In genomic region chr2:158146971-158147370, GRCm38 (mm10) we compare ENCODE assay signal across 9 mouse cellular contexts. TPM values are rescaled to one million over a fixed set of nuclear protein-coding genes. Genes with fewer than 3 reads are reported as not detected.
A peak's percentile ranks its signal among the peaks of the same experiment; 100 is the strongest.
DNase-seq lines count a peak whose midpoint lies in the region; ATAC-seq and TF ChIP-seq lines count a peak whose summit lies in the region.
"Had no signal": no experiment of that assay in that cellular context is flagged by ENCODE, and none has a peak within 500 bp of the region (broad histone marks: within the 10 kb centered on the region; RNA-seq: fewer than 3 reads in every experiment).

No protein-coding gene starts in this region.

- intact Hi-C loops in gastrocnemius, adult 2 months (cut with DNase I), result loop anchor here (1.0 kb wide), 1 partner anchor 99 kb away; no protein-coding TSS in a partner anchor

- H3K4me3 ChIP-seq in forebrain, embryonic 11.5 days (ENCODE audit: low read depth, low read length), result no peak overlapping the region
- H3K4me3 ChIP-seq in forebrain, embryonic 13.5 days, result no peak overlapping the region
- H3K4me3 ChIP-seq in gastrocnemius, adult 2 months, result no peak overlapping the region
- H3K4me3 ChIP-seq in heart, embryonic 12.5 days, result no peak overlapping the region
- H3K4me3 ChIP-seq in liver, embryonic 13.5 days (replicated peaks), result no peak overlapping the region
- no peak overlapping the region for H3K4me3 ChIP-seq in liver, embryonic 12.5 days

- no peak overlapping the region for H3K4me2 ChIP-seq in forebrain, embryonic 11.5 days (ENCODE audit: low read depth, low read length, severe bottlenecking)
- no peak overlapping the region for H3K4me2 ChIP-seq in forebrain, embryonic 13.5 days
- H3K4me2 ChIP-seq in heart, embryonic 12.5 days, result no peak overlapping the region
- no peak overlapping the region for H3K4me2 ChIP-seq in liver, embryonic 13.5 days
- no peak overlapping the region for H3K4me2 ChIP-seq in liver, embryonic 12.5 days

- H3K27me3 ChIP-seq in forebrain, embryonic 11.5 days (ENCODE audit: control insufficient read depth, insufficient read depth, low read length), result 0 out of 2 replicates have a peak, but pooled peaks cover 3% of the 10 kb centered on the region
- peaks cover 19% of the 10 kb centered on the region for H3K27me3 ChIP-seq in forebrain, embryonic 13.5 days
- H3K27me3 ChIP-seq in heart, embryonic 12.5 days (replicated peaks), result no peaks in the 10 kb centered on the region
- H3K27me3 ChIP-seq in liver, embryonic 13.5 days, result no peaks in the 10 kb centered on the region
- H3K27me3 ChIP-seq in liver, embryonic 12.5 days (replicated peaks), result no peaks in the 10 kb centered on the region
- H3K27me3 ChIP-seq: Patski had no signal

- ATAC-seq in forebrain, embryonic 11.5 days (replicated peaks; ENCODE audit: low FRiP score), result 0 out of 2 replicates have a peak, but pooled peaks have one; percentile 12
- ATAC-seq in forebrain, embryonic 13.5 days, result no peak
- no peak for ATAC-seq in heart, embryonic 12.5 days (ENCODE audit: insufficient number of reproducible peaks, low FRiP score)
- no peak for ATAC-seq in liver, embryonic 13.5 days (ENCODE audit: low read depth)
- no peak for ATAC-seq in liver, embryonic 12.5 days

- no peaks in the 10 kb centered on the region for H3K36me3 ChIP-seq in forebrain, embryonic 11.5 days (ENCODE audit: control insufficient read depth, insufficient read depth, low read length)
- no peaks in the 10 kb centered on the region for H3K36me3 ChIP-seq in forebrain, embryonic 13.5 days (ENCODE audit: poor library complexity, severe bottlenecking)
- peaks cover 7% of the 10 kb centered on the region for H3K36me3 ChIP-seq in heart, embryonic 12.5 days
- H3K36me3 ChIP-seq in liver, embryonic 13.5 days, result peaks cover 14% of the 10 kb centered on the region
- H3K36me3 ChIP-seq in liver, embryonic 12.5 days, result peaks cover 13% of the 10 kb centered on the region

- H3K4me1 ChIP-seq in forebrain, embryonic 11.5 days (replicated peaks; ENCODE audit: control insufficient read depth, insufficient read depth, low read length), result peaks cover 2% of the 10 kb centered on the region; the same call in 1 of the 2 replicates
- H3K4me1 ChIP-seq in forebrain, embryonic 13.5 days, result peaks cover 8% of the 10 kb centered on the region
- peaks cover 37% of the 10 kb centered on the region for H3K4me1 ChIP-seq in heart, embryonic 12.5 days (replicated peaks)
- H3K4me1 ChIP-seq in liver, embryonic 13.5 days (replicated peaks), result peaks cover 66% of the 10 kb centered on the region
- H3K4me1 ChIP-seq in liver, embryonic 12.5 days, result peaks cover 61% of the 10 kb centered on the region

- no peak for DNase-seq in forebrain, embryonic 11.5 days (ENCODE audit: low spot score)
- DNase-seq in gastrocnemius, adult 2 months, result peak; percentile 16
- DNase-seq in gastrocnemius, postnatal 4 days (ENCODE audit: low spot score in 2 of 2), result no peak
- peak; percentile 95 for DNase-seq in heart, adult 11 months
- DNase-seq in liver, embryonic 13.5 days, result no peak

- TF ChIP-seq CTCF in gastrocnemius, adult 2 months (IDR thresholded peaks at IDR 0.05), result no peak

- WGBS in forebrain, embryonic 11.5 days, result 92% methylated on average over 8 of the region's 8 CpGs
- 90% methylated on average over 8 of the region's 8 CpGs for whole genome bisulfite sequencing in forebrain, embryonic 13.5 days
- WGBS in heart, embryonic 12.5 days, result 90% methylated on average over 8 of the region's 8 CpGs
- WGBS in liver, embryonic 13.5 days (ENCODE audit: insufficient replicate concordance), result 86% methylated on average over 8 of the region's 8 CpGs
- 83% methylated on average over 8 of the region's 8 CpGs for WGBS in liver, embryonic 12.5 days (ENCODE audit: insufficient replicate concordance)

- H3K27ac ChIP-seq in forebrain, embryonic 11.5 days (ENCODE audit: low read depth, low read length), result no peak overlapping the region
- H3K27ac ChIP-seq in forebrain, embryonic 13.5 days, result no peak overlapping the region
- no peak overlapping the region for H3K27ac ChIP-seq in gastrocnemius, adult 2 months
- H3K27ac ChIP-seq in heart, embryonic 12.5 days (ENCODE audit: poor library complexity, severe bottlenecking), result no peak overlapping the region
- no peak overlapping the region for H3K27ac ChIP-seq in liver, embryonic 13.5 days
- no peak overlapping the region for H3K27ac ChIP-seq in liver, embryonic 12.5 days

- no peak overlapping the region for H3K9ac ChIP-seq in forebrain, embryonic 11.5 days (ENCODE audit: low read length)
- H3K9ac ChIP-seq in forebrain, embryonic 13.5 days, result no peak overlapping the region
- no peak overlapping the region for H3K9ac ChIP-seq in heart, embryonic 12.5 days
- H3K9ac ChIP-seq in liver, embryonic 13.5 days, result peak overlapping the region; percentile 26; the same call in 1 of the 2 replicates
- no peak overlapping the region for H3K9ac ChIP-seq in liver, embryonic 12.5 days

- H3K9me3 ChIP-seq in forebrain, embryonic 11.5 days (ENCODE audit: control insufficient read depth, low read length), result no peaks in the 10 kb centered on the region
- 0 out of 2 replicates have a peak, but pooled peaks cover 4% of the 10 kb centered on the region for H3K9me3 ChIP-seq in forebrain, embryonic 13.5 days (replicated peaks)
- H3K9me3 ChIP-seq in heart, embryonic 12.5 days (replicated peaks), result peaks cover 6% of the 10 kb centered on the region
- peaks cover 6% of the 10 kb centered on the region for H3K9me3 ChIP-seq in liver, embryonic 13.5 days (replicated peaks)
- H3K9me3 ChIP-seq in liver, embryonic 12.5 days (replicated peaks), result peaks cover 7% of the 10 kb centered on the region; the same call in 1 of the 2 replicates

RNA-seq across cellular contexts. Expression of gene Tgm2, which starts 0.7 kb away (rescaled TPM):
- 4.2 and 4.7 TPM in 2 replicates for polyA plus RNA-seq in forebrain, embryonic 11.5 days (2014; fragmentation: Nextera tagmentation; extraction: Ambion mirVana)
- polyA plus RNA-seq in forebrain, embryonic 13.5 days (2015; fragmentation: Nextera tagmentation; extraction: Ambion mirVana), result 3.9 and 4.7 TPM in 2 replicates
- total RNA-seq in gastrocnemius, adult 2 months (2021), result 10 to 100 TPM; 44.2 to 55.4 TPM
- total RNA-seq in gastrocnemius, postnatal 4 days (2021), result 100 to 1,000 TPM in 1 of 2 experiments, 10 to 100 TPM in 1; 81.0 to 130 TPM
- 227 and 231 TPM in 2 replicates for polyA plus RNA-seq in heart, embryonic 12.5 days (2016; fragmentation: Nextera tagmentation; extraction: Ambion mirVana)
- polyA plus RNA-seq in liver, embryonic 13.5 days (2015; fragmentation: Nextera tagmentation; extraction: Ambion mirVana), result 63.8 and 68.2 TPM in 2 replicates
- 69.4 and 69.9 TPM in 2 replicates for polyA plus RNA-seq in liver, embryonic 12.5 days (2016; fragmentation: Nextera tagmentation; extraction: Ambion mirVana)

Comparison
In these comparisons a context has a peak if more than half of its experiments do, and no peak if none do; other contexts are left out.
1. DNase-seq: peak in gastrocnemius, adult 2 months (single experiment) and heart, adult 11 months (single experiment); none in forebrain, embryonic 11.5 days (single experiment), gastrocnemius, postnatal 4 days (0 of 2) and liver, embryonic 13.5 days (single experiment).
2. RNA of gene Tgm2, which starts 0.7 kb away (polyA plus RNA-seq): 227 to 231 TPM in heart, embryonic 12.5 days, 69.4 to 69.9 TPM in liver, embryonic 12.5 days and 63.8 to 68.2 TPM in liver, embryonic 13.5 days; 3.9 to 4.7 TPM in forebrain, embryonic 13.5 days and 4.2 to 4.7 TPM in forebrain, embryonic 11.5 days; every median in the first group is over 10 times any median in the second.